Mouse (Mus musculus): ENCODE measurements around the gene Manbal. TPM values are rescaled to one million over a fixed set of nuclear protein-coding genes. Genes with fewer than 3 reads are reported as not detected.

Gene Manbal
- 53.3 and 58.1 TPM in 2 replicates for polyA plus RNA-seq (2014; fragmentation: Nextera tagmentation; extraction: Ambion mirVana)

DNA sequence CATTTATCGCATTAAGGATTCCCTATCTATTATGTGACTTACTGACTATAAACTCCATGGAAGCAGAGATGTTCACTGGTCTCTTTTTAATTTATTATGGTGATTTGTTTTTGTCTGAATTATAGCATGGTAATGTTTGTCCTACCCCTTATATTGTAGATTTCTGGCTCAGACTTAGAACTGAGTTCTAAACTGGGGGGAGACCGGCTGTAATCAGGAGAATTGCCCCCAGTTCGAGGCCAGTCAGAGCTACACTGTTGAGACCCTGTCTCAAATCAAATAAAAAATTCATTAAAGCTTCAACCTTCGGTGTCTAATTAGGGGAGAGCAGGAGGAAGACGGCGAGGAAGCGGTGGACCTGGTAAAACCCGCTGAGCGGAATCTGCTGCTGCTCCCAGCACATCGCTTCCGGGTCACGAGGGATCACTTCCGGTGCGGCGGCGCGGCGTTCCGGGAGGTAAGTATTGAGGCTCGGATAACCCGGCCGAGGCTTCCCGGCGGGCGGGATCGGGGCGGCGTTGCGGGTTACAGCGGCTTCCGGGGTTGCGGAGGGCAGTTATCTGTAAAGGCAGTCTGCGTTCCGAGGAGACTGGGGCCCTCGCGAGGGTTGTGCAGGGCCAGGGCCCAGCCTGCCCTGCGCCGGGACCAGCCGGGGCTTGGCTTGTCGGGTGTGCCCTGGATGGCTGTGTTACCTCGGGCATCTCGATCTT is at the start of gene Manbal:
Gene Manbal (plus strand): TSS at position 411 of the 710 bp plus-strand sequence.
- H3K4me1 ChIP-seq (replicated peaks; ENCODE audit: control insufficient read depth, insufficient read depth, low read length): peaks cover 19% of the 10 kb centered on the region
- no peaks in the 10 kb centered on the region for H3K9me3 ChIP-seq (ENCODE audit: control insufficient read depth, low read length)
- no peaks in the 10 kb centered on the region for H3K36me3 ChIP-seq (replicated peaks; ENCODE audit: control insufficient read depth, insufficient read depth)
- peak within 1 kb of the TSS; percentile 98 for H3K9ac ChIP-seq
- peak; percentile 86 for ATAC-seq (ENCODE audit: low FRiP score)
- 4% methylated on average over 42 of the region's 42 CpGs for WGBS
- peak; percentile 94 for DNase-seq (ENCODE audit: low spot score)
- peak within 1 kb of the TSS; percentile 93 for H3K27ac ChIP-seq
- peak within 1 kb of the TSS; percentile 95 for H3K4me2 ChIP-seq (replicated peaks)
- H3K27me3 ChIP-seq (ENCODE audit: control insufficient read depth, insufficient read depth, low read length): no peaks in the 10 kb centered on the region
- H3K4me3 ChIP-seq (replicated peaks; ENCODE audit: low read length): peak within 1 kb of the TSS; percentile 99

DNA sequence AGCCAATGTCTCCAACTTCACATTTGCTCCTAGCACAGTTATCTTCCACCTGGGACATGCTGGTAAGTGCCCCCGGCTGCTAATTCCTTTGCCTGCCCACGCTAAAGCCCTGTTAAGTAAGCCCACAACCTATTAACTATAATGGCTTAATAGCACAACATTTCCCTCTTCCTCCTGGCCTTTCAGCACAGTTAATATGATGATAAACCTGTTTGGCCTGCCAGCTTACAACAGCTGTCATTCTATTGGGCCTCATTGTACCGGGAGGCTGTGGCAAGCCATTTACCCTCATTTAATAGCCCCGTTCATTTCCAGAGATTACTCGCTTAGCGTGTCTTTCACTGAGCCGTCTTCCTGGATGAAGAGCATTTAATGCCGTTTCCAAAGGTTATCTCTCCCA is 47.3 kb upstream of the Manbal start:
- WGBS: 69% methylated on average over 8 of the region's 8 CpGs
- Histone ChIP-seq H3K4me1 (replicated peaks; ENCODE audit: control insufficient read depth, insufficient read depth, low read length) (0 out of 2 replicates have a peak, but pooled peaks cover 13% of the 10 kb centered on the region), H3K4me2 (replicated peaks) (no peak overlapping the region), H3K9ac (no peak overlapping the region), H3K36me3 (replicated peaks; ENCODE audit: control insufficient read depth, insufficient read depth) (peaks cover 85% of the 10 kb centered on the region), H3K4me3 (replicated peaks; ENCODE audit: low read length) (no peak overlapping the region), H3K27me3 (ENCODE audit: control insufficient read depth, insufficient read depth, low read length) (no peaks in the 10 kb centered on the region), H3K9me3 (ENCODE audit: control insufficient read depth, low read length) (no peaks in the 10 kb centered on the region), H3K27ac (peak overlapping the region; percentile 47; the same call in 1 of the 2 replicates)
- ATAC-seq (ENCODE audit: low FRiP score) (no peak), DNase-seq (ENCODE audit: low spot score) (no peak)

- Histone ChIP-seq H3K27ac (0 out of 2 replicates have a peak overlapping the region, but pooled peaks have one; percentile 47), H3K4me1 (replicated peaks; ENCODE audit: control insufficient read depth, insufficient read depth, low read length) (0 out of 2 replicates have a peak, but pooled peaks cover 13% of the 10 kb centered on the region), H3K4me2 (replicated peaks) (no peak overlapping the region), H3K4me3 (replicated peaks; ENCODE audit: low read length) (no peak overlapping the region), H3K9me3 (ENCODE audit: control insufficient read depth, low read length) (no peaks in the 10 kb centered on the region), H3K9ac (no peak overlapping the region), H3K27me3 (ENCODE audit: control insufficient read depth, insufficient read depth, low read length) (no peaks in the 10 kb centered on the region), H3K36me3 (replicated peaks; ENCODE audit: control insufficient read depth, insufficient read depth) (peaks cover 83% of the 10 kb centered on the region)
- DNase-seq (ENCODE audit: low spot score) (no peak), ATAC-seq (ENCODE audit: low FRiP score) (no peak)
- WGBS: 35% methylated on average over 5 of the region's 5 CpGs
These were observed 46.5 kb upstream of the Manbal start for GRCm38 (mm10) chr2:157320886-157321285.

DNA sequence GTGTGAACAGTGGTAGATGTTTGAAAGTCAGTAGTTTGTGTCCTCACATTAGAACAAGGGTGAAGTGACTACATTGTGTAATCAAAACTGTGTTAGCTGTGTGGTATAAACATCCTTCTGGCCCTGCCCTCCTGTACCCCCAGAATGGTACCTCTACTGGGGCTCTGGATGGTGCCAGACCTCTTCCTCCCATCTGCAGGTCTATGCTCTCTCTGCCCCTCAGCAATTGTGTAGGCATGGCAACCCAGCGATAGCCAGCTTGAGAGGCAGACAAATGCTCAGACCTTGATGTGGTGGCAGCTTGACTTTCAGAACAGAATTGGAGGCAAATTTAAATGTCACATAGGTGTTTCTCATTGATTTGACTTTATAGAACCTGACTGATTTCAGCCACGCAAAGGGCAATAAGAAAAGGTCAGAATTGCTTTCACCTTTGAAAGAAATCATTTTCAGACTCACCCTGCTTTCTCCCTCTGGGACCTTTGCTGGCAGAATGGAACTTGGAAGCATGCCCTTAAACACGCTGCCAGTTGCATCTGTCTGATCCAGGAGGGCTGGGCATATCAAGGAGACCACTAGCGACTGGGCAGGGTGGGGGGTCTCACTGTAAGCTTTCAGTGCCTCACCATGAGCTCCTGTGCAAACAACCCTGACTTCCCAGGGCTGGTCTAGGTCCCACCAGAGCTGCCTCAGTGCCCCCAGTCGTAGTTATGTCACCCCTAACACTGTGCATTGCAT is 45.2 kb upstream of the Manbal start:
- Histone ChIP-seq H3K36me3 (replicated peaks; ENCODE audit: control insufficient read depth, insufficient read depth) (peaks cover 87% of the 10 kb centered on the region), H3K4me1 (replicated peaks; ENCODE audit: control insufficient read depth, insufficient read depth, low read length) (0 out of 2 replicates have a peak, but pooled peaks cover 13% of the 10 kb centered on the region), H3K4me2 (replicated peaks) (no peak overlapping the region), H3K9ac (no peak overlapping the region), H3K9me3 (ENCODE audit: control insufficient read depth, low read length) (no peaks in the 10 kb centered on the region), H3K4me3 (replicated peaks; ENCODE audit: low read length) (no peak overlapping the region), H3K27ac (peak overlapping the region; percentile 71), H3K27me3 (ENCODE audit: control insufficient read depth, insufficient read depth, low read length) (no peaks in the 10 kb centered on the region)
- WGBS: 65% methylated on average over 5 of the region's 5 CpGs
- DNase-seq (ENCODE audit: low spot score) (no peak), ATAC-seq (ENCODE audit: low FRiP score) (no peak)

DNA sequence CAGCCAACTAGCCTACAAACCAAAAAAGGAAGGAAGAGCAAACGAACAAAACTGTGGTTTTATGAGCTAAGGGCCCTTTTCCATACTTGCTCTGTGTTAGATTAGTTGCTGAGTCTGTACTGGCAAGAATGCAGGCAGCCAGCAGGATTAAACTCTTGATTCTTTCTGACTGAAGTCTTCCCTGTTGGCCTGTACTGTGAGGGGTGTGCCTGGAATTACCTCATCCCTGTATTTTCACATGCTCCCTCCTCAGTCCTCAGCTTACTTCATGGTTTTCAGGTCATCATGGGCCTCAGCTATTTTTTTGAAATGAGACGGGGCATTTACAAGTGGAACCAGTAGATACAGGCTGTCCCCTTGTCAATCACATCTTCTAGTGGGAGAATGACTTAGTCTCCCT is 42.2 kb upstream of the Manbal start:
- no peaks in the 10 kb centered on the region for H3K27me3 ChIP-seq (ENCODE audit: control insufficient read depth, insufficient read depth, low read length)
- H3K4me2 ChIP-seq (replicated peaks): no peak overlapping the region
- H3K36me3 ChIP-seq (replicated peaks; ENCODE audit: control insufficient read depth, insufficient read depth): peaks cover 68% of the 10 kb centered on the region
- H3K9ac ChIP-seq: no peak overlapping the region
- WGBS: 88% methylated on average over 2 of the region's 2 CpGs
- peaks cover 27% of the 10 kb centered on the region for H3K4me1 ChIP-seq (replicated peaks; ENCODE audit: control insufficient read depth, insufficient read depth, low read length)
- H3K4me3 ChIP-seq (replicated peaks; ENCODE audit: low read length): no peak overlapping the region
- DNase-seq (ENCODE audit: low spot score) (no peak), ATAC-seq (ENCODE audit: low FRiP score) (no peak)
- H3K9me3 ChIP-seq (ENCODE audit: control insufficient read depth, low read length): no peaks in the 10 kb centered on the region
- no peak overlapping the region for H3K27ac ChIP-seq

GRCm38 (mm10) chr2:157328106-157328505 is 39.3 kb upstream of the Manbal start:
- no peak overlapping the region for H3K9ac ChIP-seq
- H3K36me3 ChIP-seq (replicated peaks; ENCODE audit: control insufficient read depth, insufficient read depth): peaks cover 40% of the 10 kb centered on the region
- H3K4me2 ChIP-seq (replicated peaks): no peak overlapping the region
- no peaks in the 10 kb centered on the region for H3K9me3 ChIP-seq (ENCODE audit: control insufficient read depth, low read length)
- no peaks in the 10 kb centered on the region for H3K27me3 ChIP-seq (ENCODE audit: control insufficient read depth, insufficient read depth, low read length)
- H3K4me1 ChIP-seq (replicated peaks; ENCODE audit: control insufficient read depth, insufficient read depth, low read length): peaks cover 23% of the 10 kb centered on the region
- DNase-seq (ENCODE audit: low spot score): no peak
- peak overlapping the region; percentile 5 for H3K27ac ChIP-seq
- H3K4me3 ChIP-seq (replicated peaks; ENCODE audit: low read length): no peak overlapping the region
- ATAC-seq (ENCODE audit: low FRiP score): no peak
- WGBS: 18% methylated on average over 5 of the region's 5 CpGs

DNA sequence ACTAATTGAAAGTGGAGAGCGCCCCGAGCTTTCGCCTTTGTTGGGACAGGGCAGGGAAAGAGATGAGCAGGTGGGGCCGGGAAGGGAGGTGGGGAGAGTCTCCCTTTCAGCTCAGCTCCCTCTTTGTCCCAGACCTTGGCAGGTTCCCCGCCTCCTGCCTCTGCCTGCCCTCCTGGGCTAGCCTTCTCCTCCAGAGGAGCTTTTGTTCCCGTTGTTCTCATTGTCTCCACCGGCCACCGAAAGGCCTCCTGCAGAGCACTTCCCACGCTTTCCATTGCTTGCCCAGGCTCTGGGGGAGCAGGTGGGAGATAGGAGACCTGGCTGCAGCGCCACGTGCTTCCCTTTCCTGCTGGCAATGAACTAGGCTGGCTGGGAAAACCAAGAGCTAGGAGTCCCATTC is 38.8 kb upstream of the Manbal start:
- Histone ChIP-seq H3K36me3 (replicated peaks; ENCODE audit: control insufficient read depth, insufficient read depth) (peaks cover 35% of the 10 kb centered on the region), H3K4me1 (replicated peaks; ENCODE audit: control insufficient read depth, insufficient read depth, low read length) (peaks cover 23% of the 10 kb centered on the region), H3K4me3 (replicated peaks; ENCODE audit: low read length) (no peak overlapping the region), H3K4me2 (replicated peaks) (no peak overlapping the region), H3K9me3 (ENCODE audit: control insufficient read depth, low read length) (no peaks in the 10 kb centered on the region), H3K9ac (no peak overlapping the region), H3K27me3 (ENCODE audit: control insufficient read depth, insufficient read depth, low read length) (no peaks in the 10 kb centered on the region), H3K27ac (peak overlapping the region; percentile 5)
- DNase-seq (ENCODE audit: low spot score): no peak
- WGBS: 11% methylated on average over 11 of the region's 11 CpGs
- peak; percentile 33; the same call in 1 of the 2 replicates for ATAC-seq (ENCODE audit: low FRiP score)

DNA sequence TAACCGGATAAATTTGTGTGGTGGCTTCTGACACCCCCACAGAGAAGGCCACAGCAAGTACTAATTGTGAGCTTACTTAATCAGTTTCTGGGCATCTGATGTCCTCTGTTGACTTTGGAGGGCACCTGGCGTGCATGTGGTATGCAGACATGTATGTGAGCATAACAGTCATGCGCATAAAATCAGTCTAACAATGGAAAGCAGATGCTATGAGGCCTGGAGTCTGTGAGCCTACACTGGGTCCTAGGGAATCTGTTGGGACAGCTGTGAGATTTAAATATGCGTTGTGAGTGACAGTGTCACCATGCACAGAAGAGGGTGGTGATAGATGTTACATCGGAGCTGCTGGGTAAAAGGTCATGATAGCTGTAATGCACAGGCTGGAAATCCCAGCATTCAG is 35.3 kb upstream of the Manbal start:
- no peaks in the 10 kb centered on the region for H3K27me3 ChIP-seq (ENCODE audit: control insufficient read depth, insufficient read depth, low read length)
- peak overlapping the region; percentile 57 for H3K27ac ChIP-seq
- no peak overlapping the region for H3K9ac ChIP-seq
- peaks cover 5% of the 10 kb centered on the region for H3K36me3 ChIP-seq (replicated peaks; ENCODE audit: control insufficient read depth, insufficient read depth)
- no peak overlapping the region for H3K4me2 ChIP-seq (replicated peaks)
- H3K4me3 ChIP-seq (replicated peaks; ENCODE audit: low read length): no peak overlapping the region
- WGBS: 43% methylated on average over 5 of the region's 5 CpGs
- H3K9me3 ChIP-seq (ENCODE audit: control insufficient read depth, low read length): no peaks in the 10 kb centered on the region
- H3K4me1 ChIP-seq (replicated peaks; ENCODE audit: control insufficient read depth, insufficient read depth, low read length): peaks cover 23% of the 10 kb centered on the region
- DNase-seq (ENCODE audit: low spot score): no peak
- ATAC-seq (ENCODE audit: low FRiP score): no peak

DNA sequence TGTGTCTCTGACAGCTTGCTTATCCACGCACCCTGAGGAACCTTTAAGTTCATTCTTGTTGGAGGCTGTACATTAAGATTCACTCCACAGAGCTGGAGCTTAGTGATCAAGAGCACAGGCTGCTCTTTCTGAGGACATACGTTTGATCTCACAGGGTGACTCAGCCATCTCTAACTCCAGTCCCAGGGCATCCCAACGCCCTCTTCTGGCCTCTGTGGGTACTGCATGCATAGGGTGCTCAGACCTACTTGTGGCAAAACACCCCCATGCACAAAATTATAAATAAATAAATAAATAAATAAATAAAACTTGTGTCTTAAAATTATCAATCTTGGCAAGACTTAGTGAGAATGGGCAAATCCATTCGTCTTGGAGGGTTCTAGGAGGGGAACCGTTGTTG is 28.7 kb upstream of the Manbal start:
- Histone ChIP-seq H3K9ac (no peak overlapping the region), H3K36me3 (replicated peaks; ENCODE audit: control insufficient read depth, insufficient read depth) (no peaks in the 10 kb centered on the region), H3K27ac (0 out of 2 replicates have a peak overlapping the region, but pooled peaks have one; percentile 15), H3K4me2 (replicated peaks) (no peak overlapping the region), H3K4me1 (replicated peaks; ENCODE audit: control insufficient read depth, insufficient read depth, low read length) (peaks cover 27% of the 10 kb centered on the region), H3K4me3 (replicated peaks; ENCODE audit: low read length) (no peak overlapping the region), H3K9me3 (ENCODE audit: control insufficient read depth, low read length) (no peaks in the 10 kb centered on the region), H3K27me3 (ENCODE audit: control insufficient read depth, insufficient read depth, low read length) (no peaks in the 10 kb centered on the region)
- WGBS: 28% methylated on average over 5 of the region's 5 CpGs
- ATAC-seq (ENCODE audit: low FRiP score): no peak
- peak; percentile 74 for DNase-seq (ENCODE audit: low spot score)

Data from hindbrain, embryonic 14.5 days (tissue).